In the genomic region with DNA sequence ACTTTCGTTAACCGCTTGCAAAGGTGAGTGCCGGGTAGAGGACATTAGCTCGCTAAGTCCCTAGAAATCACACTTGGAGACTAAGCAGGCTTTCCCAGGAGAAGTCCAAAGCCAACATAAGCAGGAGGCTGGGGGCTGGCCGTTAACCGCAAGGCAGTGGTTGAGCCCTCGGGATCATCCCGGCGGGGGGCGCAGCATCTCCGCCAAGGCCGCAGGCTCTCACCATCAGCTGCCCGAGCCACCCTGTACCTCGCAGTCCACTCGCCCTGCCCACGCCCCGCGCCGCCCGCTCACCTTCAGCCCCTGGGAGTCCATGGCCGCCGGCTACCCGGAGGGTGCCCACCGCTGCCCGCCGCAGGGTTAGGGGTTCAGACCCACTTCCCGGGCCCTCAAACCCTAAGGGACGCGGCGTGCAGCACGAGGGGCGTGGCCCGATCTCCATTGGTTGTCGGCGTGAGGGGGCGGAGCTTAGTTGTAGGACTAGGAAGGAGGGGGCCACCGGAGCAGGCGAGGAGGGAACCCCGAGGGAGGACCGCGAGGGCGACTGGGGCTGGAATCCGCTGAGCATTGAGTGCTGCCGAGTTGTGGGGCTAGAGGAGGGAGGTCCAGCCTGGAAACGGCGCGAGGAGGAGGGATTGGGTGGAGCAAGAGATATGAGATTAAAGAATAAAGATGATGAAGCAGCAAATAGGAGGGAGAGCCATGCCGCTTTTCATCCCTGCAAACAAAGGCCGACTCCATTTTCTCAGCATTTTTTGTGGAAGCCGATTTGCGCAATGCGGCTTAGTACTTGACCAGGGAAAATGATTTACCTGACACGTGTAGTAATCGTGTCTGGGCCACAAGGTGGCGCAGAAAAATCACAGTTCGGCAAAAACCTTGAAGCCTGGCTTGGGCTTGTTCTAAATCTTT, we compare ENCODE assay signal across 8 mouse cellular contexts. TPM values are rescaled to one million over a fixed set of nuclear protein-coding genes. Genes with fewer than 3 reads are reported as not detected.
DNase-seq lines count a peak whose midpoint lies in the region; ATAC-seq and TF ChIP-seq lines count a peak whose summit lies in the region.

A gene (minus strand): TSS at position 398 of the 912 bp plus-strand sequence.

- DNase-seq in adipocyte (ENCODE audit: low spot score) = peak; percentile 98
- peak; percentile 94 for DNase-seq in gastrocnemius, postnatal 10 days
- peak; percentile 83 for DNase-seq in hindlimb bud, embryonic 11.5 days (ENCODE audit: extremely low spot score, low read depth, low spot score)
- peak; percentile 96 for DNase-seq in left cerebral cortex, adult 2 months (ENCODE audit: extremely low spot score in 1 of 2, low spot score in 2 of 2)
- peak; percentile 95 for DNase-seq in retina, postnatal 7 days (ENCODE audit: low read depth, low spot score)
- peak; percentile 94 to 97 for DNase-seq in urinary bladder, adult 18-20 months (ENCODE audit: low spot score in 2 of 2)

- ATAC-seq in common myeloid progenitor, adult 5-6 weeks (replicated peaks; ENCODE audit: low read depth, poor library complexity, severe bottlenecking) = peak; percentile 99

- peak within 1 kb of the TSS; percentile 97 for H3K4me3 ChIP-seq in left cerebral cortex, adult 2 months
- peak within 1 kb of the TSS; percentile 65 for H3K4me3 ChIP-seq in macrophage (ENCODE audit: inconsistent target)

- no peaks in the 10 kb centered on the region for H3K79me2 ChIP-seq in macrophage (ENCODE audit: inconsistent target)

- intact Hi-C loops in left cerebral cortex, adult 2 months (cut with DNase I) = loop anchor here (1.0 to 2.0 kb wide), 3 partner anchors 154 to 544 kb away; no protein-coding TSS in a partner anchor

- peak within 1 kb of the TSS; percentile 86 for H3K27ac ChIP-seq in left cerebral cortex, adult 2 months
- no peak within 1 kb of the TSS; the same call in 1 of the 2 replicates for H3K27ac ChIP-seq in macrophage

- TF ChIP-seq CTCF in left cerebral cortex, adult 2 months (IDR thresholded peaks at IDR 0.05) = peak; percentile 78

- under 1% methylated on average over 55 of the region's 56 CpGs for WGBS in macrophage (ENCODE audit: missing documents)

- H3K36me3 ChIP-seq in macrophage (ENCODE audit: inconsistent target) = no peaks in the 10 kb centered on the region

RNA-seq across cellular contexts. Expression of the gene that starts here (rescaled TPM):
- 6.0 and 9.0 TPM in 2 replicates for total RNA-seq in common myeloid progenitor, adult 5-6 weeks (2017)
- total RNA-seq in gastrocnemius, postnatal 10 days (2021) = 1 to 10 TPM; 2.0 to 2.7 TPM
- 10 to 100 TPM; 10.3 to 10.6 TPM for total RNA-seq in left cerebral cortex, adult 2 months (2021)
- total RNA-seq in macrophage (2018; cell fraction: chromatin; rRNA removed) = 10 to 100 TPM in 14 of 26 experiments, 1 to 10 TPM in 11, under 1 TPM in 1; 0.86 to 22.2 (median 10.7) TPM
- total RNA-seq in macrophage (2018; cell fraction: cytosol; rRNA removed) = 1 to 10 TPM; 2.0 to 5.4 (median 4.3) TPM
- 10 to 100 TPM in 5 of 26 experiments, 1 to 10 TPM in 21; 1.3 to 16.6 (median 5.7) TPM for total RNA-seq in macrophage (2018; cell fraction: nucleus; rRNA removed)
- polyA plus RNA-seq in macrophage (2018) = 3.2 to 6.1 TPM (median 4.5 TPM) in 3 replicates
